7 mouse cellular contexts compared by ENCODE assay signal in the genomic region with DNA sequence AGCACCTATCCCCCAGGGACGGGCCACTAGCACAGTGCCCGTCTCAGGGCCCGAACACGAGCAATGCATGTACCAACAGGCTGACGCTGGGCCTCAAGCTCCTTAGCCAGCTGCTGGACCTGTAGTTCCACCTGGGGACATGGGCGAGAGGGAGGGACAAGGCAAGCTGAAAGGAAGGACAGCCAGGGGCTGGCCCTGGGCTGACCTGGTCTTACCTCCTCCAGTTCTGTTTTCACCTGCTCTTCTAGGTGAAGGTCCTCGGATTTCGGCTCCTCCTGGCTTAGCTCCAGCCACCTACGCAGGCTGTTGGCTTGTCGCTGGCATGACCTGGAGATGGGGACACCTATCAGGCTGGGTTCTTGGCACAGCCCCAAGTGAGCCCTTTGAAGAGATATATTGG.
A peak's percentile ranks its signal among the peaks of the same experiment; 100 is the strongest.
DNase-seq lines count a peak whose midpoint lies in the region; ATAC-seq lines count a peak whose summit lies in the region.
"Not testable (repeated sequence)": the region's sequence is repeated elsewhere in the genome, so short reads cannot be mapped to it uniquely, and the experiment has no call there.

No protein-coding gene starts in this region.

- H3K4me2 ChIP-seq in forebrain, embryonic 14.5 days (ENCODE audit: low read length); heart, embryonic 13.5 days; kidney, embryonic 14.5 days (replicated peaks; ENCODE audit: low read depth, low read length); limb, embryonic 12.5 days: not testable (repeated sequence)

- peaks cover 15% of the 10 kb centered on the region for H3K9me3 ChIP-seq in forebrain, embryonic 14.5 days (replicated peaks; ENCODE audit: control insufficient read depth, low read length)
- peaks cover 22% of the 10 kb centered on the region for H3K9me3 ChIP-seq in heart, embryonic 13.5 days
- not testable (repeated sequence) for H3K9me3 ChIP-seq in kidney, embryonic 14.5 days (ENCODE audit: control insufficient read depth, low read length)
- H3K9me3 ChIP-seq in limb, embryonic 12.5 days: peaks cover 24% of the 10 kb centered on the region
- peaks cover 25% of the 10 kb centered on the region for H3K9me3 ChIP-seq in midbrain, embryonic 10.5 days (replicated peaks)

- peak; percentile 4; the same call in 1 of the 2 replicates for ATAC-seq in cerebellum, adult (ENCODE audit: insufficient number of reproducible peaks, low FRiP score, low TSS enrichment)
- peak; percentile 16 for ATAC-seq in forebrain, embryonic 14.5 days
- ATAC-seq in heart, embryonic 13.5 days (ENCODE audit: extremely low read depth, insufficient number of reproducible peaks, low FRiP score, low TSS enrichment): peak; percentile 21
- peak; percentile 30 for ATAC-seq in kidney, embryonic 14.5 days (ENCODE audit: low FRiP score, low TSS enrichment)
- ATAC-seq in limb, embryonic 12.5 days (ENCODE audit: insufficient number of reproducible peaks, insufficient read depth, low FRiP score, low TSS enrichment, low read depth): peak; percentile 34

- H3K9ac ChIP-seq in forebrain, embryonic 14.5 days (ENCODE audit: low read length); heart, embryonic 13.5 days; kidney, embryonic 14.5 days (ENCODE audit: low read depth, low read length); limb, embryonic 12.5 days (replicated peaks): not testable (repeated sequence)

- not testable (repeated sequence) for H3K4me3 ChIP-seq in forebrain, embryonic 14.5 days (ENCODE audit: low read depth, low read length); heart, embryonic 13.5 days; kidney, embryonic 14.5 days (ENCODE audit: low read length); limb, embryonic 12.5 days (replicated peaks); midbrain, embryonic 10.5 days

- H3K36me3 ChIP-seq in forebrain, embryonic 14.5 days (ENCODE audit: control insufficient read depth, insufficient read depth, low read length); kidney, embryonic 14.5 days (ENCODE audit: control insufficient read depth, insufficient read depth, low read length): not testable (repeated sequence)
- H3K36me3 ChIP-seq in heart, embryonic 13.5 days: peaks cover 14% of the 10 kb centered on the region
- H3K36me3 ChIP-seq in limb, embryonic 12.5 days: peaks cover 21% of the 10 kb centered on the region
- H3K36me3 ChIP-seq in midbrain, embryonic 10.5 days: peaks cover 24% of the 10 kb centered on the region

- not testable (repeated sequence) for H3K27me3 ChIP-seq in forebrain, embryonic 14.5 days (replicated peaks; ENCODE audit: control insufficient read depth, insufficient read depth, low read length); heart, embryonic 13.5 days (replicated peaks); kidney, embryonic 14.5 days (ENCODE audit: control insufficient read depth, insufficient read depth, low read length); limb, embryonic 12.5 days; midbrain, embryonic 10.5 days (ENCODE audit: low read depth, poor library complexity, severe bottlenecking)

- not testable (repeated sequence) for H3K4me1 ChIP-seq in forebrain, embryonic 14.5 days (ENCODE audit: control insufficient read depth, insufficient read depth, low read length); heart, embryonic 13.5 days; kidney, embryonic 14.5 days (ENCODE audit: control insufficient read depth, insufficient read depth, low read length); limb, embryonic 12.5 days (replicated peaks); midbrain, embryonic 10.5 days

- 90% methylated on average over 8 of the region's 10 CpGs for WGBS in forebrain, embryonic 14.5 days
- 83% methylated on average over 10 of the region's 10 CpGs for WGBS in heart, embryonic 13.5 days
- 91% methylated on average over 8 of the region's 10 CpGs for WGBS in kidney, embryonic 14.5 days
- 89% methylated on average over 10 of the region's 10 CpGs for WGBS in limb, embryonic 12.5 days
- WGBS in midbrain, embryonic 10.5 days: 92% methylated on average over 10 of the region's 10 CpGs

- not testable (repeated sequence) for DNase-seq in forebrain, embryonic 14.5 days (ENCODE audit: low spot score)
- DNase-seq in midbrain, embryonic 10.5 days (ENCODE audit: low spot score): peak; percentile 46
- DNase-seq in spleen, adult 18-20 months: peak; percentile 65 to 67

- H3K27ac ChIP-seq in forebrain, embryonic 14.5 days (ENCODE audit: low read depth, low read length); heart, embryonic 13.5 days (replicated peaks); kidney, embryonic 14.5 days (ENCODE audit: low read depth, low read length); limb, embryonic 12.5 days; midbrain, embryonic 10.5 days (replicated peaks): not testable (repeated sequence)
